Mouse (Mus musculus) cerebellum, adult 8-10 months (tissue): ENCODE measurements around the gene Dnase1l2.

Source experiments
- DNase-seq: peaks from one replicate; pipeline ENCODE4 v3.0.0; 2022

Gene Dnase1l2

DNA sequence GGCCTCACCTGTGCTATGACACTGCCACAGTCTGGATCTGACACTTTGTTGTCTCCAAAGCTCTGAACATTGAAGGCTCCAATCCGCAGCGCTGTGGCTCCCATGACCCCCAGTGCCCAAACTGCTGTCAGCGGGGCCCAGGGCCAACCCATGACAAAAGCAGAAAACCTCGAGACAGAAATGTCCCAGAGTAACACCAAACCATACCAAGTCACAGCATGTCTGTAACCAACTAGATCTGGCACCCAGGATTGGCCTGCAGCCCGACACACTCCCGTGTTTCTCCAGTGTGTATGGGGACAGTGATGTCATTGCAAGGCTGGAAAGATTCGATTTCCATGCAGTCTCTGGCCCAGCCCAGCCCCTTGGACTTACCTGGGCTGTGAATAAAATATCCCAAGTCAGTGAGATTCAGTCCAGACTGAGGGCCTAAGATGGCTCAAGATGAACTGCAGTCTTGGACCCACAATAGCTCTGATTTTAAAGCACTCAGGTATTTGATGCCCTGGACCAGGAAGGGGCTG, at the start of gene Dnase1l2:
Gene Dnase1l2, minus strand, starts transcription at position 474 of the 524 bp plus-strand sequence.
- no peak for DNase-seq

DNA sequence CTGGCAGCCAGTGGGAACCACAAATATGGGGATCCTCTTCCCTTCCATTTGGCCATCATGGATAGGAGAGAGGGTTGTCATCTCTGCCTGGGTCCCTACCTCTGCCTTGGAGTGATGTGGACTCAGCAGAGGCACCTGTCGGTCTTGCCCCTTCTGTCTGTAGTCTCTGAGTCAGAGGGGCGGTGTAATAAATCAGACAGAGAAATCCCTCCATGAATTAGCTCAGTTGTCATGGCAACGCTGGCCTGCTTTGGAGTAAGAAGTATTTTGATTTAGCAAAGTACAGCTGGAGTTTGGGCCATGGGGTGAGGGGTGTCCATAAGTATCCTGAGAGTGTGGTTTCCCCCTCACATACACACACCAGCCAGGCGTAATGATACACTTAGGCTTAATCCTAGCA, 47.5 kb upstream of the Dnase1l2 start:
- DNase-seq: no peak

DNA sequence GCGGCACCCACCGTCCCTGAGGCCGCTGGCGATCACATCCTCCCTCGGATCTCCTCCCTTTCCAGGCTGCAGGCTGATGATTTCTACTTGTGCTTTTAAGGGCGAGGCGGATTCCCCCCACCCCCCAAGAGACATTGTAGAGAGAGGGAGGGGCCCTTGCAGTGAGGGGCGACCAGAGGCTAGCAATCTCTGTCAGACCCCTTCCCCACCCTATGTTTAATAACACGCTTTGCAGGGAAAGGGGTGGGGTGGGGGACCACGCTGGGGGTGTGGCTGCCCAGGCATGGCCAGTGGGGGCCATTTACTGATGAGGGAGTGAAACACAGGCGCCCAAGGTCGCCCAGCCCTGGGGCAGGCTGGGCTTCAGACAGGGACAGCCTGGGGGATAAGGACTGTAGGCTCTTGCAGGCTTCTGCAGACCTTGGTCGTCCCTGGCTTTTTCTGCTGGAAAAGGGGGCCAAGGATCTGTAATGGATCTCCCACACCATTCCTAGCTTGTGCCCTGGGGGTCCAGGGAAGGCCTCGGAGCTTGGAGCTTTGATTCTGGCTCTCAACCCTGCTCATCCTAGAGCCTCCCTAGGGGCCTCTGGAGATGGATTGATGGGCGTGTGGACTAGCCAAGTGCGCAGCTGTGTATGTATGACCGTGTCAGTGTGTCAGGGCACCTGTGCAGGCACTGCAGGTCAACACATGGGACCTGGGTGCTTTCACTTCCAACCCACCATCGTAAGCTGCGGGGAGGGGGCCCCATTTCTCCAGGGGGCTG, 46.5 kb upstream of the Dnase1l2 start:
- DNase-seq: peak; percentile 31

DNA sequence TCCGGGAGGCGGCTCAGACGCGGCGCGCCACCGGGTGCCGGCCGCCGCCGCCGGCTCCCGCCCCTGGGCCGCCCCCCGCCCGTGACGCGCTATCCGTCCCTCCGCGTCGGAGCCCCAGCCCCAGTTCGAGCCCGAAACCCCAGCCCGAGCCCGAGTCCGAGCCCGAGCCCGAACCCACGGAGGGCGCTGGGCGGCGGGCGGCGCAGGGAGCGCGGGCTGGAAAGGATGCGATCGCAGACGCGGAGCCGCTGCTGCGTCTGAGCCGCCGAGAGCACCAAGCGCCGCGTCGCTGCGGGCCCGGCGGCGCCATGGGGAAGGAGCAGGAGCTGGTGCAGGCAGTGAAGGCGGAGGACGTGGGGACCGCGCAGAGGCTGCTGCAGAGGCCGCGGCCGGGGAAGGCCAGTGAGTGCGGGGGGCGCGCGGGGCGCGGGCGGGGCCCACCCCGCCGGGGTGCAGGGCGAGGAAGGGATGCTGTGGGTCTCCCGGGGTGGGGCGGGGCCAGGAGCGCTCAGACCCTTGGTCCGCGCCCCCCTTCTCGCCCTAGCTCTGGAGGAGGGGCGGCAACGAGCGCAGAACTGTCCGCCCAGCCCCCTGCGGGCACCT, 45.9 kb upstream of the Dnase1l2 start:
- DNase-seq: peak; percentile 52

DNA sequence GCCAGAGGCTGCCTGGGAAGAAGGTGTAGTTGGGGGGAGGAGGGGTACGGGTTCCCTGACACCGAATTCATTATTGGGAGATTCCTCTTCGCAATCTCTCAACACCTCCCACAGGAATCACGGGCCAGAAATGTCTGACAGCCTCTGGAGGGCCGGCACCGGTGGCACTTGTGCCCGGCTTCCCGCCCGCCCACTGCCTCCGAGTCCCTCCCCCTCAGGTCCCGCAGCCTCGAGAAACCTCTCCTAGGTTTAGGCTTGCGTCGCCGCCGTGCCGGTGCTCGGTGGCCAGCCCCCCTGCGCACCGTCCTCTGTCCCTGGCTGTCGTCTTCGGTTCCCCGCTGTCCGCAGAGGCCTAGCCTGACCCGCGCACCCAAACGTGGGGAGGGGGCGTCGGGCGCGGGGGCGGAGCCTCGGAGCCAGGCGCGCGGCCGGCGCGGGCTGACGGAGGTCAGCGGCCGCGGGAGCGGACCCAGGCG, 45.3 kb upstream of the Dnase1l2 start, which contains the start of gene Caskin1:
Gene Caskin1, plus strand, starts transcription at position 416 of the 476 bp plus-strand sequence.
- peak; percentile 67 for DNase-seq

DNA sequence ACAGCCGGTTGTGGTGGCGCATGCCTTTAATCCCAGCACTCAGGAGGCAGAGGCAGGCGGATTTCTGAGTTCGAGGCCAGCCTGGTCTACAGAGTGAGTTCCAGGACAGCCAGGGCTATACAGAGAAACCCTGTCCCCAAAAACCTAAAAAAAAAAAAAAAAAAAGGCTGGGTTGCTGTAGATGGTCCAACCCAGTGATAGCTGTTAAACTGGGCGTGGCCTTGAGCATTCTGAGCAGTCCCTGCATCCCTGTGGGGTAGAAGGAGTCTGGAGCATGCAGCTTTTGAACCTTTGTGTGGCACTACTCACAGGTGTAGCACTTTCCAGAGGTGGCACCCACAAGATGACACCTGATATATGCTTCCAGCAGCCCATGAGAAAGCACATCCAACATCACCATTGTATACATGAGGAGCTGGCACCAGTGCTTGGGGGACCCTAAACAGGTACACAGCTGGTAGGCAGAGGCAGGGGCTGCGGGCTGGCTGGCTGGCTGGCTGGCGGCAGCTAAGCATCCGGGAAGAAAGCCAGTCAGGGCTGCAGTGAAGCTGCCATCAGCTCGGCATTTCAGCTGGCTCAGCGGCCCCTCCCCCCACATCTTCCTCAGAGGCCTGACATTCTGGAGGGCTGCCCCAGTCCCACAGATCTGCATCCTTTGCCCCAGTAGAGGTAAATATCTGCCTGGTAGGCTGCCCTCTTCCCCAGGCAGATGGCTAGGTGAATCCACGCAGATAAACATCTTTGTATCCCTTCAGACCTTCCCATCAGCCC, 42.4 kb upstream of the Dnase1l2 start:
- no peak for DNase-seq

DNA sequence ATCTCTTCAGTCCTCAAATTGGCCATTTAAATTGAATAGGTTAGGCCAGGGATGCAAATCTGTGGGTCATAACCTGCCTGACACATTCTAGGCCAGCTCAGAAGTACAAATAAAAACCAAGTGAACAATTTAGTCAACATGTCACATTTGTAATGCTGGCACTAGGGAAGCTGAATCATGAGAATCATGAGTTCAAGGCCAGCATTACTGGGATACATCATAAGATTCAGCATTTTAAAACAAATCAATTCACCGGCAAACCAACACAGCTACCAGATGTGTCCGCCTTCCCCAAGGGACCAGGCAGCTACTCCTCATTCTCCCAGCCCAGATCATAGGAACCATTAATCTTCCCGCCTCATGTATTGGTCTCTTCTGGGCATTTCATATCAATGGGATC, 40.6 kb upstream of the Dnase1l2 start:
- no peak for DNase-seq

DNA sequence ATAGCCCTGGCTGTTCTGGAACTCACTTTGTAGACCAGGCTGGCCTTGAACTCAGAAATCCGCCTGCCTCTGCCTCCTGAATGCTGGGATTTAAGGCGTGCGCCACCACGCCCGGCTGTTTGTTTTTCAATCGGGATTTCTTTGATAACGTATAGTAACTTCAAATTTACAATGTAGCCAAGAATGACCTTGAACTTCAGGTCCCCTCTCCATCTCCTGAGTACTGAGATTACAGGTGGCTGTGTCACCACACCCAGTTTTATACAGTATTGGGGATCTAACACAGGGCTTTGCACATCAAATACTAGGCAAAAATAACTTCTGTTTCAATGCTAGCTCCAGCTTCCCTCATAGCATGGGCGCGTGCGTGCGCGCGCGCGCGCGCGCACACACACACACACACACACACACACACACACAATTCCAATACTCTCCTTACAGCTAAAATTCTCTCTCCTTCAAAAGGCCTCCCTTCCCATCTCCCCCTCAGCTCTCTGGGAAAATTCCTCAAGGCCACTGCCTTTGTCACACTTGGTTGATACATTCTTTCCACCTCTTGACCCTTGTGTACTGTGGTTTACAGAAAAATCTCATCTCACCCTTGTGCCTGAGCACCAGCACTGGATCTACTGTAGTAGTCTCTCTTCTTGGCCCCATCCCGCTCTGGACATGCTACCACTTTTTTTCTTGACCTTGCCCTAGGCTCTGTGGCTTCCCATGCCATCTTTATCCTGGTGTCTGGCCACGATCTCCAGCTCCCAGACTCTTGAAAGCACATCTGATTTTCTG, 38.3 kb upstream of the Dnase1l2 start:
- no peak for DNase-seq

DNA sequence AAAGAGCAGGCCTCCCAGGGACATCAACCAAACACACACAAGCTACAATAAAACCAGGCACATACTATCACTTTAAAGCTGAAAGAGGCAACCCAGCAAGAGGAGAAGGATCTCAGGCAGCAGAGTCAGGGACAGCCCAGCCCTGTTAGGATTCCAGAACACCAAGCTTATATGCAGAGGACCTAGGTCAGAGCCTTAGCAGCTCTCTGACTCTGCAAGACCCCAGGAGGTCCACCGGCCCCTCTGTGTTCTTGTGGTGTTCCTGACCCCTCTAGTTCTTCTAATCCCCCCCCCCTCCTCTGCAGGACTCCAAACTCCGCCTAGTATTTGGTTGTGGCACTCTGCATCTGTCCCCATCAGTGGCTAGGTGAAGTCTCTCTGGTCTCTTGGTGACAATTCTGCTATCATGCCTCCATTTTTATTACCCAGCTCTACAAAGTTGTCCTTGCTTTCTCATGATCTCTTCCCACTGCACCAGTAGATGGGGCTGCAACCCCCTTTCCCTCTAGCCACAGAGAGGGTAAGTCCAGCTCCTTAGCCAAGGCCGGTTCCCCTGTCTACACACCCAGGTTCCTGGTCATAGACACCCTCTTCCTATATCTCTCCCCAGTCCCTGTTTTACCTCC, 37.4 kb upstream of the Dnase1l2 start:
- DNase-seq: no peak

DNA sequence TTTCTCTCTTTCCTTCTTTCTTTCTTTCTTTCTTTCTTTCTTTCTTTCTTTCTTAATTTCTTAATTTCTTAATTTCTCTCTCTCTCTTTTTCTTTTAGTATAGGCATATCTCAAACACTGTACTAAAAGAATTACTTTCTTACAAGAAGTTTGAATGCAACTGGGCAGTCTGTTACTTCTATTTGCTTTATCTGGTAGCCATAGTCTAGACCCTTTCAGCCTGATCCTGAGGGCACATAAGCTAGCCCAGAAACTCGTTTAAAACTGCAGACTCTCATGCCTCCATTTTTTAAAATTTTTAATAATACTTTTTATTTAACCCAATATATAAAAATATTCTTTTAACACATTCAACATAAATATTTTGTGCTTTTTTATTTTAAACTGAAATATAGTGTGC, 36.5 kb upstream of the Dnase1l2 start:
- DNase-seq: no peak

DNA sequence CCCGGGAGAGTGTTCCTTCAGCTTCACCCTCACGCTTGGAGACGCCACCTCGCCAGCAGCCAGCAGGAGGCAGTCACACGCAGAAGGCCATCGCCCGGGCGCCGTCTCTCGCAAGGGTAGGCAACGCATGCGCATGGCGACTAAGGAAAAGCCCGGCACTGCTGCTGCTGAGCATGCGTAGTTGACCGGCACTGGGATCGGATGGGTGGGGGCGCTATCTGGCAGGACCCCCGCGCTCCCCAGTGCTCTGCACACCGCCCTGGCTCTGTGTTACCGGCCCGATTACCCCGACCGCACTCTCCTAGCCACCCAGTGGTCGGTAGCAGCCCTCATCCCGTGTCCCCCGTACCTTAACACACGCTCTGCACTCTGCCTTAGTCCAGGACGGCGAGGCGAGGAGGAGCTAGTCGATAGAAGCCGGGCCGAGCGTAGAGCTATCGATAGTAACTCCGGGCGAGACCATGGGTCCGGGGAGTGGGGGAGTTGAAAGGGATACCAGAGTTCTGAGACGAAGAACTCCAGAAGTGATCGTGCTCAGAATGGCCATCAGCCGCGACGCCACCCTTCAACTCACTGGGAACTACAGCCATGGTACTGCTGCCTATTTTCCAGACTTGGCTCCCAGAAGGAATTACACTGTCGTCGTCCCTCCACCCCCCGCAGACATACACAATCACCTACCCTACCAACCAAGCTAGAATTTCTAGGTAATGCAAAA, 35.9 kb upstream of the Dnase1l2 start, which contains the start of gene Mlst8:
Gene Mlst8, minus strand, starts transcription at position 416 of the 718 bp plus-strand sequence.
- peak; percentile 99 for DNase-seq

DNA sequence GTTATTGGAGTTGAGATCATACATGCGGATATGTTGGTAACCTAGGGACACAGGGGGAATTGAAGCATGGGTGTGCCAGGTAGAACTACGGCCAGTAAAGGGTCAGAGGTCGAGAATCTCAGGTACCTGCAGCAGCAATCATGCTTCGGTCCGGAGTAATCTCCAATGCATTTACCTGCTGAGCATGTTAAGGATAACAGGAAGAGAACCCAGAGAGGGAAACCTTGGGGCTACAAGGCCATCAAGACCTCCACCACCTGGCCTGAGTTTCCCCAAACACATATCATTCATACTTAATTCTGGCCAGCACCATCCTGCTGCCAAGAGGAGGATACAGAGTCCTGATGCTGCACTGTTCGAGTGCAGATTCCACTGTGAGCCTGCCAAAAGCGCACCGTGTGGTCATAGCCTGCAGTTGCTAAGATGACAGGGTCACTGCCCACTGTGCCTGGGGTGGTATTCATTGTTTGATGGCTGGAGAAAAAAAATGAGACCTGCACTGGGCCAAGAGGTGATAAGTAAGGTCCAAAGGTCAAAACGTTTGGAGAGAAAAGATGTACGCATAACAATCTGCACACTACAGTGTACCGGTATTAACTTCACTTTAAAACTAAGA, 35.2 kb upstream of the Dnase1l2 start:
- peak; percentile 47 for DNase-seq

DNA sequence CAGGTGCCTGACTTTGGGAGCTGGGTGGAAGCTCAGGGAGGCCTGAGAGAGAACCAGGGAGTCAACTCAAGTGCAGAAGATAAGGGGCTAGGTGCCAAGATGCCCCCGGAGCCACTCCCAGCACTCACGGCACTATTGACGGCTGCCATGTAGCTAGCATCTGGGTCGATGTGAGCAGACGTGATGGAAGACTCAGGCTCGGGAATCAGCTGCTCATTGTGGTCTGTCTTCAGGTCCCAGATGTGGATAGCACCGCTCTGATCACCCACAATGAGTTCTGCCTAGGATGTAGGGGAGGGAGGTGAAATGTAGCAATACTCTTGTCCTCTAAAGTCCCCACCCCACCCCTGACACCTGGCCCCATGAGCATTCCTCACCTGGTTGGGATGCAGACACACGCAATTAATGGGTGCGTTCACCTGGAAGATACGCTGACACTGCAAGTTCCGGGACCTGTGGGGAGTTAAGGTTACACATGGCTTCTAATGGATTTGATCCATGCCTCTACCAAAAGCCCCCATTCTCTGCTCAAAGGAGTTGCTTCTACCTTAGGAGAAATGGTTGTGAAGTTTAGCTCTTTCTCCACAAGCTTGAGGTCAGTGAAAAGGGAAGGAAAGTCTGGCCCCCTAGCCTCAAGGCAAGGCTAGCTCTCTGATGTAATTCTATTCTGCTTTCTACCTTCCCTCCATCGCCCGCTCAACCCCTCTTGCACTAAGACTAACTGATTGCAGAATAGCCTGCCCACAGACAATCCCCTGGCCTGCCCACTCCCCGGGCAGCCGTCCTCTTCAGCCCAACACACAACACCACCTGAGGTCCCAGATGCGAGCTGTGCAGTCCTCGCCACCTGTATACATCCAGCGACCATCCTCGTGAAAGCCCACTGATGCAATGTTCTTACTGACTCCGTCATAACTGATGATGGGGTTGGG, 34.4 kb upstream of the Dnase1l2 start:
- DNase-seq: peak; percentile 40

DNA sequence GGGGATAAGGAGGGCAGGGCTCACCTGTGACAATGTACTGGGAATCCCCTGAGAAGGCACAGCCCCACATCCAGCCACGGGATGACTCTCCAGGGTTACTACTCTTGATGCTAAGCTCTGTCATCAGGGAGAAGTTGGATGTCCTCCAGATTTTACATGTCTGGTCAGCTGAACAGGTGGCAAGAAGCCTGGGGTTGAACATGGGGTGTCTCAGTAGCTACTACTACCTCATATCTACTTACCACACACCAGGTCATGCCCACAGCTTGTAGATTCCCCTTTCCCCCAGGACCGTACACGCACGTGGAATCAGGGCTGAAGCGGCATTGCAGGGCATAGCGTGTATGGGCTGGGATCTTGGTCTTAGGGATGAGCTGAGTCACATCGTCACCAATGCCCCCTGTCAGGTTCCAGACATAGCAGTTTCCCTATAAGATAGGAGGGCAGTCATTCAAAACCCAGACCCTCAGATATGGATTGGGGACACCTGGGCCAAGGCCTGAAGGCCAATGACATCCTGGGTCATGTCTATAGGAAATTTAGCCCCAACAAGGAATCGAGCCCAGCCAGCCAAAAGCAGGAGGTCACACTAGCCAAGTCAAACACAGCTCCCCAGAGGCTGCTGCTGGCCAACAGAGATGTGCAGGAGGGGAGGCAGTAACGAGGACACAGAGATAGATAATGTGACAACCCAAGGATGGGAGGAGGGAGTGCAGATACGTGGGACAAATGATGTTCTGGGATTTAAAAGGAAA, 33.3 kb upstream of the Dnase1l2 start:
- DNase-seq: no peak

DNA sequence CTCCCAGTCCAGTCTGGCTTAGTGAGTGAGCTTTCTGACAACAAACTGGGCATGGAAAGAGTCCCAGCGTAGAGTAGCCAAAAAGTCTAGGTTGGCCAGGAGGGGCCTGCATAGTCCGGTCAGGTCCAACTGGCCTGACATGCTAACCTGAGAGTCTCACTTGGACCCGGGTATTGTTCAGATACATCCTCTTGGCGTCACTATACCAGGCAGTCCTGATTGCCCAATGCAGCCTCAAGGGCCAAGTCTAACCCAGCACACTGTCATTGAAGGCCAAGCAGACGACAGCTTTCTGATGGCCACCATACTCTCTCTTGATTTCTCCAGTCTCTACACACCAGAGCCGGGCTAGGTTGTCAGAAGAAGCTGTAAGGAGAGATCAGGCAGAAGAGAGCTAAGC, 32.7 kb upstream of the Dnase1l2 start:
- no peak for DNase-seq

DNA sequence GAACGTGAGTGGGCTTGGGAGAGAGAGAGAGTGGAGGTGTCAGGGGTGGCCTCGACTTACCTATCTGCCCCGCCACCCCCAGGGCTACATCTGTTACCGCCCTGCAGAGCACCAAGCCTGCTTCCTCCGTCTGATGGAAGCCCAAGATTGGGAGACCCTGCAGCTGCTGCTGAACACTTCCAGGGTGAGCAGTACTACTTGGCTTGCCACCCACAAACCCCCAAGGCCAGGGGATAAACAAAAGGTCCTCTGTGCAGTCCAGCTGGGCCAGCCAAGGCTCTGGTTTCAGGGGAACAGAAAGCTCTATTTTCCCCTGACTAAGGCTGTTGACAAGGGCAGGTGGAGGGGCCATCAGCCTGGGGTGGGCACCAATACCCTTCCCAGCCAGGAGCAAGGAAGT, 31.7 kb upstream of the Dnase1l2 start:
- DNase-seq: no peak

DNA sequence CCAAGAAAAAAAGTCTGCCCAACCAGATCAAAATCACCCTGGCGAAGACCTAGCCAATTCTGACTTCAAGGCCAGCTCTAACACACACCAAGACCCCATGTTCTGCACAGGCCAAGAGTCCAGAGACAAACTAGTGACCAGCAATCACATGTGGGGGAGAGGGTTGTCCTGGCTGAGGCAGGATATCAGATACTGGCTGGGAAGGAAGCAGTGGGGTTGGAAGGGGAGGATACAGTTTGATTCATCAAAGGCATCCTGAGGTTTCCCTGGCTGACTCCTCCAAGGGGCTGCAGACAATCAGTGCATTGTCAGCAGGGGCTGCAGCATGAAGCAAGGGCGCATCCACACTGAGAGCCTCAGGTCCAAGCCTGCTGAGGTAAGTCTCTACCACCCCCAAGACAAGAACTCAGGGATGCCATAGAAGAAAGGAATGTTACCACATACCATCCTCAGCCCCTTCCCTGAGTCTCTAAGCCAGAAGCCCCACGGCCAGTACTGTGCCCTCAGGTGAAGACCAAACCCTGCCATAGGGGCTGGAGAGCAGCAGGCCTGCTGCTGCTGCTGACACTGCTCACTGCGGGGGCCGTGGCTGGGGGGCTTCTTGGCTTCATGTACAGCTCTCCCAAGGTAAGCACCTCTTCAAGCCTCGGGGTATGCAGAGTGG, 30.8 kb upstream of the Dnase1l2 start, which contains the start of gene Bricd5:
Gene Bricd5, plus strand, starts transcription at position 273 of the 664 bp plus-strand sequence.
- DNase-seq: no peak

DNA sequence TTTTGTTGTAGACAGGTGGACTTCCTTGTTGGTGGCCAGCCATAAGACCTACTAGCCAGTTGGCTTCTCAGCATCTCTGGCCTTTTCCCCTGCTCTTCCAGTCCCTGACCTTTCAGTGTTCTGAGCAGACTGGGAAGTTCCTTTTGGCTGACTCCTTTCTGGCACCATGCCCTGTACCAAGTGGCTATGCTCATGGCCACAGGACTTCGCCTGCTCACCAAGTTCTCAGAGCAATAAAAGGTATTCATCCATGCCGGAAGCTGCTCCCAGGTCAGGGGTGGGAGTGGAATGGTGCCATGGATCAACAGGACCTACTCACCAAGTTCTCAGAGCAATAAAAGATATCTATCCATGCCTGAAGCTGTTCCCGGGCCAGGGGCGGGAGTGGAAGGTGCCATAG, 29.6 kb upstream of the Dnase1l2 start:
- peak; percentile 67 for DNase-seq
